Mouse (Mus musculus) olfactory bulb, adult 2 months (tissue): ENCODE measurements around the gene Srsf3. TPM values are rescaled to one million over a fixed set of nuclear protein-coding genes. Genes with fewer than 3 reads are reported as not detected.

ENCODE experiments used
- H3K27ac ChIP-seq: fragments of 200-500 bp; 2 replicates; pipeline ENCODE4 v1.5.1; 2012; ENCODE audit warnings: low read depth, low read length; ENCODE audit not compliant: insufficient read depth
- H3K4me1 ChIP-seq: fragments of 200-500 bp; 2 replicates; pipeline ENCODE4 v1.6.1; 2012; ENCODE audit warnings: low read length; ENCODE audit not compliant: control insufficient read depth, insufficient read depth
- H3K4me3 ChIP-seq: fragments of 200-500 bp; 2 replicates; pipeline ENCODE4 v1.5.1; 2012; ENCODE audit warnings: mild to moderate bottlenecking, low read depth, low read length, moderate library complexity; ENCODE audit not compliant: insufficient read depth
- CTCF ChIP-seq: fragments of 200-500 bp; IDR thresholded peaks from 2 replicates; pipeline ENCODE4 v1.5.1; 2012; ENCODE audit warnings: low read depth, mild to moderate bottlenecking, low read length, moderate library complexity; ENCODE audit not compliant: insufficient read depth
- POLR2A ChIP-seq: fragments of 200-500 bp; IDR thresholded peaks from 2 replicates; pipeline ENCODE4 v1.6.1; 2012; ENCODE audit warnings: mild to moderate bottlenecking, low read depth, low read length, moderate library complexity; ENCODE audit not compliant: insufficient read depth
- whole genome bisulfite sequencing: fragments of 180-500 bp; shearing (Covaris S2); methylation state at CpG from one replicate; pipeline ENCODE4 v1.1.7; 2018; 5-methylcytosine and 5-hydroxymethylcytosine counted together
- polyA plus RNA-seq: library from polyadenylated mRNA; stranded (reverse); fragments of >200 nt; gene quantifications from 2 replicates; pipeline ENCODE4 v1.2.4, GENCODE M21; 2012; ENCODE audit warnings: low replicate concordance; ENCODE audit not compliant: missing spikeins, insufficient read depth, insufficient read length

Gene Srsf3
- polyA plus RNA-seq, 1 experiment = 350 TPM

GRCm38 (mm10) chr17:29014235-29014634 is 18.2 kb upstream of the Srsf3 start:
- TF ChIP-seq POLR2A (no peak), CTCF (no peak)
- Histone ChIP-seq H3K27ac (no peak overlapping the region), H3K4me1 (no peaks in the 10 kb centered on the region), H3K4me3 (no peak overlapping the region)

DNA sequence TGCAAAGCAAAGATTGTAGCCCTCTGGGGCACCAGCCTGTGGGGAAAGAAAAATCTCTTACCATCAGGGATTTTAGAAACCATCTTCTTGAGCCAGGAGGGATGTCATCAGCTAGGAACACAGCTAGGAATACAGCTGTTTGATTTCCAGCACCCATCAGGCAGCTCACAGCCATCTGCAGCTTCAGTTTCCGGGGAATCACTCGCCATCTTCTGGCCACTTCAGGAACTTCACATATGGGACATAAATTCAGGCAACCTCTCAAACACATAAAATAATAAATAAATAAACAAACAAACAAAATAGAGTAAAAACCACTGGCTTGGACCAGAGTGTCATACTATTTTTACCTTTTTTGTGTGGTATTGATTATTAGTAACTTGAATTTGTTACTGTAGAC is 16.8 kb upstream of the Srsf3 start:
- TF ChIP-seq CTCF (peak; percentile 29; the same call in 1 of the 2 replicates), POLR2A (no peak)
- 26% methylated on average over 2 of the region's 2 CpGs for WGBS
- H3K27ac ChIP-seq = no peak overlapping the region
- H3K4me3 ChIP-seq = no peak overlapping the region
- no peaks in the 10 kb centered on the region for H3K4me1 ChIP-seq

DNA sequence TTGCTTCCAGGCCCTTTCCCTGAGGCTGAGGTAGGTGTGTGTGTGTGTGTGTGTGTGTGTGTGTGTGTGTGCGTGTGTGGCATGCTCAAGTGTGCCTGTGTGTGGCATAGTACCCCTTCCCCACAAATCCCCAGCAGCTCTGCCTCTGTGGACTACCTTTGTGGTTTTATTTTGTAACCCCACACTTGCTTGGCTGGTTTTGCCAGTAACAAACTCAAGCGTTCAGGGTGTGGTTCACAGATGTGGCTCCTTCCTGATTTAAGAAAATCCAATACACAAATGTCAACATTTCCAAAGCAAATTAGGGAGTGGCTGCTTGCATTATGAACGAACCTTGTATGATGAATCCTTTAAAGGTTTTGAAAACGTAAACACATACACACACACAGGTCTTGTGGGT is 15.7 kb upstream of the Srsf3 start:
- TF ChIP-seq POLR2A (no peak), CTCF (no peak)
- WGBS = 91% methylated on average over 4 of the region's 4 CpGs
- Histone ChIP-seq H3K4me3 (no peak overlapping the region), H3K27ac (no peak overlapping the region), H3K4me1 (no peaks in the 10 kb centered on the region)

GRCm38 (mm10) chr17:29018292-29018984 is 14.0 kb upstream of the Srsf3 start:
- Histone ChIP-seq H3K27ac (no peak overlapping the region), H3K4me3 (no peak overlapping the region), H3K4me1 (peaks cover 5% of the 10 kb centered on the region)
- TF ChIP-seq CTCF (no peak), POLR2A (no peak)
- 61% methylated on average over 11 of the region's 11 CpGs for WGBS

DNA sequence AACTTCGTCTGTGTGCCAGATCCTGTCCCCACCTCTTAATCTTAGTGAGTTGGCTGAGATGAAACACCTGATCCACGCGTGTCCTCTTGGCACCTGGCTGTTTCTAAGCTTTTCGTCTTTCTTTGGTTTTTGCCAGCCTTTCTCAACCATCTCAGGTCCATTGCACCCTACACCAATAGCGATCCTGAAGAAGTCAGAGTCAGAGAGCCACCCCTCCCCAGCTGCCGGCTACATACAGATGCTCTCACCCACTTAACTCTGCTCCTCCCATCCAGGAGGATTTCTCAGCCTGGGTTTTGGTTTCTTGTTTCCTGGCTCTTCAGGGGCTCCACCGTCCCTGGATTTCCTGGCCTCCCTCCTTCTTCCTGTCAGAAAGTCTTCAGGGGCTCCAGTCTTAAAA is 13.0 kb upstream of the Srsf3 start:
- no peak for TF ChIP-seq POLR2A
- TF ChIP-seq CTCF = no peak
- no peak overlapping the region for H3K4me3 ChIP-seq
- H3K27ac ChIP-seq = no peak overlapping the region
- H3K4me1 ChIP-seq = peaks cover 9% of the 10 kb centered on the region
- WGBS = 81% methylated on average over 7 of the region's 7 CpGs

GRCm38 (mm10) chr17:29020444-29020843 is 12.0 kb upstream of the Srsf3 start:
- H3K27ac ChIP-seq = no peak overlapping the region
- no peak overlapping the region for H3K4me3 ChIP-seq
- H3K4me1 ChIP-seq = peaks cover 11% of the 10 kb centered on the region
- TF ChIP-seq CTCF (no peak), POLR2A (no peak)

DNA sequence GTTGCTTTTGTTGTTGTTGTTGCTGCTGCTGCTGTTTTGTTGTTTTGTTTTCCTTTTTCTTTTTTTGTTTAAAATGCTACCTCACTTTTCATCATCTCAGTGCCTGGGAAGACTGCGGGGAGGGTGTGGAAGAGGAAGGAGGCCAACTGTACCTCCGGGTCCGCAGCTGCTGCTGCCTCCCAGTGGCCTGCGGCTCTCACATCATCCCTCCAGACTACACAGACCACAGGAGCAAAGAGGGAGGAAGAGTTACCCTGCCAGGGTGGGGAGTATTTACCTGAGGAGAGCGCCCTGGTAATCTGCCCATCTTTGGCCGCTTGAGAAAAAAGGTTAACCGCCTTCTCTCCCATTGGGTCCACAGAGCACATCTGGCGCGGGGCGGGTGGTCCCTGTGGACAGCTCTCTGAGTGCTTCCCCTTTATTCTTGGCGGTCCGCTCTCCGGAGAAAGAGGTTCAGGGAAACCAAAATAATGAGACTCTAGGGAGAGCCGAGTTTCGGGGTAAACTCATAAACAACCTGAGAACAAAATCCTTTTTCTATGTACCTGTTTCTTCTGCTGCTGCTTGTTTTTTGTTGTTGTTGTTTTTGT is 10.1 kb upstream of the Srsf3 start:
- TF ChIP-seq CTCF = peak; percentile 48; the same call in 1 of the 2 replicates
- no peak for TF ChIP-seq POLR2A
- Histone ChIP-seq H3K4me1 (peaks cover 14% of the 10 kb centered on the region), H3K4me3 (no peak overlapping the region), H3K27ac (no peak overlapping the region)
- WGBS = 36% methylated on average over 15 of the region's 15 CpGs

DNA sequence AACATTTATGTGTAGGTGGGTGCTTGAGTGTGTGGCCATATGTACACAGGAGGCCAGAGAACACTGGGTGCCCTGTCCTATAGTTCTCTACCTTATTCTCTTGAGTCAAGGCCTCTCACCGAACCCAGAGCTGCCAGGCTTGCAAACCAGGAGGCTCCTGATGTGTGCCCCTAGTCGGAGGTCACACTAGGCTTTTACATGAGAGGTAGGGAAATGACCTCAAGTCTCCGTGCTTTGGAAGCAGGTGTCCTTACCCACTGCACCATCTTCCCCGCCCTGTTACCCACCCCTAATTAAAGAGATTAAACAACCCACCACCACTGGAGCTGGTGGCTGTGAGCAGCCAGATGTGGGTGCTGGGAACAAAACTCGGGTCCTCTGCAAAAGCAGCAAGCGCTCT is 9.1 kb upstream of the Srsf3 start:
- Histone ChIP-seq H3K4me3 (no peak overlapping the region), H3K27ac (no peak overlapping the region), H3K4me1 (peaks cover 14% of the 10 kb centered on the region)
- 94% methylated on average over 6 of the region's 6 CpGs for WGBS
- TF ChIP-seq CTCF = no peak
- TF ChIP-seq POLR2A = no peak

DNA sequence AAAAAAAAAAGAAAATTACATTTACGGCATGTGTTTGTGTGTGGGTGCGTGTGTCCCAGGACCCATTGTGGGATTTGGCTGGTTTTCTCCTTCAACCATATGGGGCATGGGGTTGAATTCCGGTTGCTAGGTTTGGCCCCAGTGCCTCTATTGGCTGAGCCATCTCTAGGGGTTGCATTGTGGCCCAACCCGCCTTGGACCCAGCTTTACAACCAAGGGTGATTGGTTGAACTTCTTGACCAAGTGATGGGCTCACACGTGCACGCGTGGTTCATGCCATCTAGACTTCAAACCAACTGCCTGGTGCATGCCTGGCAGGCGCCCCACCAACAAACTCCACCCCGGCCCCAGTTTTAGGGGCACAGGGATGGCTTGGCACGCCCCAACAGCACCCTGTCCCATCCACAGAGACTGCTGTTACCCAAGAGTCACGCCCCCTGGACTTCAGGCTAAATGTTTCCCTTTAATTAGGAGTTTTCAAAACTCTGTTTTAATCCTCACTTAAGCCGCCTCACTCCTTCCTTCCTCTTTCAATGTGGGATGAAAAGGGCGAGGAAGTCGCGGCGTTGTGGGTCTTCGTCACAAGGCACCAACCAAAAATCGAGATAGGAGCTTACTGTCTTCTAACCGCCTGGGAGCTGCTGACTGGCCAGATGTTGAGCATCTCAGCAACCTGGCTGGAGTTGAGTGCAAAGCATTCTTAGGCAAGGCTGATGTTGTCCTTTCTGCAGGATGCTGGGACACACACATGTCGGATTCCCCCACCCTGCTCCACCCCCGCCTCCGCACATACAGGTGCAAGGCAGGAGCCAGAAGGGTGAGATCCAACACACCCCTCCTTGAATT is 8.2 kb upstream of the Srsf3 start:
- 61% methylated on average over 22 of the region's 22 CpGs for WGBS
- no peak overlapping the region for H3K4me3 ChIP-seq
- TF ChIP-seq POLR2A (no peak), CTCF (no peak)
- H3K27ac ChIP-seq = no peak overlapping the region
- H3K4me1 ChIP-seq = peaks cover 14% of the 10 kb centered on the region
